Mouse (Mus musculus): ENCODE measurements around the gene Lrrc75b. TPM values are rescaled to one million over a fixed set of nuclear protein-coding genes. Genes with fewer than 3 reads are reported as not detected.

Lrrc75b gene
- polyA plus RNA-seq, 1 experiment, result not detected

DNA sequence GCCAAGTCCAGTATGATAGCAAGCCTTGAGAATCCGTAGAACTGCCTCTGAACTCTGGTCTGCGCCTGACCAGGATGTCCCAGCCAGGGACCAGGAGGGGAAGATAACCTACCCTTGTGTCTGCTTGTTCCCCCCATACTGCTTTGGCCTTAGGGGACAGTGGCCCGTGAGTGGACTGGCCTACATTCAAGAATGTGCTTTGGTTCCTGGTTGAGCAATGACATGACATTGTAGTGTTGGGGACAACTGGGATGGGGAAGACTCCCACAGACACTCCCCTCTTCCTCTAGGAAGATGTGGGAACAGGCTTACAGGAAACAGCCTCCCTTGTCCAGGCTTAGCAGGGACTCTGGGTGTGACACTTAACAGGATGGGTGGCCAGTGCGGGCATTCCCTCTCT is 27.7 kb upstream of the Lrrc75b start:
- Histone ChIP-seq H3K4me1 (ENCODE audit: control insufficient read depth, insufficient read depth, low read length) (no peaks in the 10 kb centered on the region), H3K9me3 (replicated peaks; ENCODE audit: control insufficient read depth, insufficient read depth, low read length, poor library complexity, severe bottlenecking) (no peaks in the 10 kb centered on the region), H3K4me3 (ENCODE audit: low read depth, low read length) (no peak overlapping the region), H3K9ac (ENCODE audit: low read depth, poor library complexity, severe bottlenecking) (no peak overlapping the region), H3K27ac (ENCODE audit: insufficient read depth, low read length) (no peak overlapping the region), H3K36me3 (ENCODE audit: control insufficient read depth, insufficient read depth, low read length, poor library complexity, severe bottlenecking) (no peaks in the 10 kb centered on the region), H3K27me3 (ENCODE audit: control insufficient read depth, insufficient read depth, low read length, poor library complexity, severe bottlenecking) (no peaks in the 10 kb centered on the region)
- no peak for TF ChIP-seq POLR2A (IDR thresholded peaks at IDR 0.05; ENCODE audit: insufficient read depth, low read length)
- TF ChIP-seq EP300 (IDR thresholded peaks at IDR 0.05; ENCODE audit: insufficient read depth, low read depth, low read length), result no peak
- no peak for TF ChIP-seq CTCF (IDR thresholded peaks at IDR 0.05; ENCODE audit: low read depth, low read length)

DNA sequence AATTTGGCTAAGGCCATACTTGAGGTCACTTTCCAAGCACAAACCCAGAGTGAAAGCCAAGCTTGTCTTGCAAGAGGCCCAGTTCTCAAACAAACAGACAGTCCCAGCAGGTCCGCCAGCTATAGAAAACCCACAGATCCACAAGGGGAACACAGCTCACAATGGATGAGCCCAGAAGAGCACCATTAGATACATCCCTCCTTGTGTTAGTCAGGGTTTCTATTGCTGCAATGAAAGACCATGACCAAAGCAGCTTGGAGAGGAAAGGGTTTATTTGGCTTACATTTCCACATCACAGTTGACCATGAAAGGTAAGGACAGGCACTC is 26.4 kb upstream of the Lrrc75b start:
- Histone ChIP-seq H3K4me1 (ENCODE audit: control insufficient read depth, insufficient read depth, low read length) (no peaks in the 10 kb centered on the region), H3K4me3 (ENCODE audit: low read depth, low read length) (no peak overlapping the region), H3K9me3 (replicated peaks; ENCODE audit: control insufficient read depth, insufficient read depth, low read length, poor library complexity, severe bottlenecking) (no peaks in the 10 kb centered on the region), H3K9ac (ENCODE audit: low read depth, poor library complexity, severe bottlenecking) (no peak overlapping the region), H3K36me3 (ENCODE audit: control insufficient read depth, insufficient read depth, low read length, poor library complexity, severe bottlenecking) (no peaks in the 10 kb centered on the region), H3K27me3 (ENCODE audit: control insufficient read depth, insufficient read depth, low read length, poor library complexity, severe bottlenecking) (no peaks in the 10 kb centered on the region), H3K27ac (ENCODE audit: insufficient read depth, low read length) (no peak overlapping the region)
- no peak for TF ChIP-seq EP300 (IDR thresholded peaks at IDR 0.05; ENCODE audit: insufficient read depth, low read depth, low read length)
- no peak for TF ChIP-seq POLR2A (IDR thresholded peaks at IDR 0.05; ENCODE audit: insufficient read depth, low read length)
- TF ChIP-seq CTCF (IDR thresholded peaks at IDR 0.05; ENCODE audit: low read depth, low read length), result no peak

DNA sequence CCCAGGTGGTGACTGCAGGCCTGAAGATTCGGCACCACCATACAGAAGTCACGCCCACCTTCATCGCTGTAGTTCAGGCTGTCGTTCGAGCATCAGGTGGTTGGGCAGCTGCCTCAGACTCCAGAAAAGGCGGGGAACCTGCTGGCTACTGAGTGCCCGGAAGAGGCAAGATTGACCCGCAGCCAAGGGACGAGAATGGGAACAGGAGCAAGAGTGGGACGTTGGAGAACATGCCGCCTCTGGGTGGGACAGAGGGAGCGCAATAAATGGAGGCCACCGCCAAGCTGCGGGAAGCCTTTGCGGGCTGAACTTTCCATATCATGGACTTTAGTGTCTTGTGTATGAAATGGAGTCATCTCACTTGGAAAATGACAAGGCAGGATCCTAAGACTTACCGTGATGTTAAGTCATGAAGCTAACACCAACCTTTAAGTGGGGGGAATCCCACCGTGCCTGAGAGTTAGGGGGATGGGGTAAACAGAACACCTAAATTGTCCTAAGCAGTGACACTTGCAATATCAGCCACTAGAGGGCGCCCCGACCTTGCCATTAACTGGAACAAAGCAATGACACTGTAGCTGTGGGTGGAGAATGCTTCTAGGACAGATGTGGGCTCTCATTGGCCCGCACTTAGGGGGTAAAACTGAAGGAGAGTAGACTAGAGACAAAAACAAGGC is 25.9 kb upstream of the Lrrc75b start:
- no peak overlapping the region for H3K9ac ChIP-seq (ENCODE audit: low read depth, poor library complexity, severe bottlenecking)
- peak overlapping the region; percentile 7; the same call in 1 of the 2 replicates for H3K4me3 ChIP-seq (ENCODE audit: low read depth, low read length)
- H3K27me3 ChIP-seq (ENCODE audit: control insufficient read depth, insufficient read depth, low read length, poor library complexity, severe bottlenecking), result no peaks in the 10 kb centered on the region
- H3K4me1 ChIP-seq (ENCODE audit: control insufficient read depth, insufficient read depth, low read length), result no peaks in the 10 kb centered on the region
- TF ChIP-seq POLR2A (IDR thresholded peaks at IDR 0.05; ENCODE audit: insufficient read depth, low read length) (no peak), EP300 (IDR thresholded peaks at IDR 0.05; ENCODE audit: insufficient read depth, low read depth, low read length) (no peak), CTCF (IDR thresholded peaks at IDR 0.05; ENCODE audit: low read depth, low read length) (peak; percentile 85)
- H3K27ac ChIP-seq (ENCODE audit: insufficient read depth, low read length), result no peak overlapping the region
- H3K36me3 ChIP-seq (ENCODE audit: control insufficient read depth, insufficient read depth, low read length, poor library complexity, severe bottlenecking), result no peaks in the 10 kb centered on the region
- H3K9me3 ChIP-seq (replicated peaks; ENCODE audit: control insufficient read depth, insufficient read depth, low read length, poor library complexity, severe bottlenecking), result no peaks in the 10 kb centered on the region

DNA sequence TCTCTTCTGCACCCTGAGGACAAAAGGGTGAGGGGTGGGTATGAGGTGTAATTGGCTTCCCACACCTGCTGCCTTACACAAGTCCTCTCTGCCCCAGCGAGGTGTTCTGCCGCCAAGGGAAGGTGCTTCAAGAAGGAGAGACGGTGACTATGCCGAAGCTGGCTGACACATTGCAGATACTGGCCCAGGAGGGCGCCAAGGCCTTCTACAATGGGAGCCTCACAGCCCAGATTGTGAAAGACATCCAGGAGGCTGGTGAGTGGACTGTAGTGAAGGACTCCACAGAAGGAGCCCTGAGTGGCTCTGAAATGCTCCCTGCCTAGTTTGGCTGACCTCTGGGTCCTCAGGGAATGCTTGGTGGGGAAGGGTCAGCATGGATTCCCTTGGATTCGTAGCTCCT is 19.0 kb upstream of the Lrrc75b start:
- Histone ChIP-seq H3K27ac (ENCODE audit: insufficient read depth, low read length) (no peak overlapping the region), H3K4me3 (ENCODE audit: low read depth, low read length) (no peak overlapping the region), H3K4me1 (ENCODE audit: control insufficient read depth, insufficient read depth, low read length) (no peaks in the 10 kb centered on the region), H3K36me3 (ENCODE audit: control insufficient read depth, insufficient read depth, low read length, poor library complexity, severe bottlenecking) (no peaks in the 10 kb centered on the region), H3K27me3 (ENCODE audit: control insufficient read depth, insufficient read depth, low read length, poor library complexity, severe bottlenecking) (no peaks in the 10 kb centered on the region), H3K9ac (ENCODE audit: low read depth, poor library complexity, severe bottlenecking) (no peak overlapping the region), H3K9me3 (replicated peaks; ENCODE audit: control insufficient read depth, insufficient read depth, low read length, poor library complexity, severe bottlenecking) (no peaks in the 10 kb centered on the region)
- TF ChIP-seq CTCF (IDR thresholded peaks at IDR 0.05; ENCODE audit: low read depth, low read length), result no peak
- no peak for TF ChIP-seq POLR2A (IDR thresholded peaks at IDR 0.05; ENCODE audit: insufficient read depth, low read length)
- TF ChIP-seq EP300 (IDR thresholded peaks at IDR 0.05; ENCODE audit: insufficient read depth, low read depth, low read length), result no peak

DNA sequence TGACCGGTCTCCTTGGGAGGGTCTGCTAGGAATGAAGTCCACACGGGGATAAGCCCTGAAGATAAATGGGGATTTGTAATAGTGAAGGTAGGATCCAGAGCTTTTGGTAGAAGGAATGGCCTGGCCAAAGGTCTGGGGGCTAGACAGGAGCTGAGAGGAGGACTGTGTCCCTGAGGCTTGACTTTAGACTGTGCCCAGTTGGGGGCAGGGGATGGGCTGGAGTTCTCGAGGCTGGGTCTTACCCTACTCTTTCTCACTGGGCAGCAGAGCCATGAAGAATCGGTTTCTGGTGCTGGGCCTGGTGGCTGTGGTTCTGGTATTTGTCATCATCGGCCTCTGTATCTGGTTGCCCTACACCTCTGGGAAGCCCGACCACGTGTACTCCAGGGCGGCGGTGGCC is 13.8 kb upstream of the Lrrc75b start:
- H3K27me3 ChIP-seq (ENCODE audit: control insufficient read depth, insufficient read depth, low read length, poor library complexity, severe bottlenecking), result no peaks in the 10 kb centered on the region
- H3K9me3 ChIP-seq (replicated peaks; ENCODE audit: control insufficient read depth, insufficient read depth, low read length, poor library complexity, severe bottlenecking), result no peaks in the 10 kb centered on the region
- no peak overlapping the region for H3K4me3 ChIP-seq (ENCODE audit: low read depth, low read length)
- H3K4me1 ChIP-seq (ENCODE audit: control insufficient read depth, insufficient read depth, low read length), result peaks cover 7% of the 10 kb centered on the region
- H3K27ac ChIP-seq (ENCODE audit: insufficient read depth, low read length), result no peak overlapping the region
- H3K36me3 ChIP-seq (ENCODE audit: control insufficient read depth, insufficient read depth, low read length, poor library complexity, severe bottlenecking), result no peaks in the 10 kb centered on the region
- TF ChIP-seq POLR2A (IDR thresholded peaks at IDR 0.05; ENCODE audit: insufficient read depth, low read length) (no peak), EP300 (IDR thresholded peaks at IDR 0.05; ENCODE audit: insufficient read depth, low read depth, low read length) (no peak), CTCF (IDR thresholded peaks at IDR 0.05; ENCODE audit: low read depth, low read length) (no peak)
- H3K9ac ChIP-seq (ENCODE audit: low read depth, poor library complexity, severe bottlenecking), result no peak overlapping the region

DNA sequence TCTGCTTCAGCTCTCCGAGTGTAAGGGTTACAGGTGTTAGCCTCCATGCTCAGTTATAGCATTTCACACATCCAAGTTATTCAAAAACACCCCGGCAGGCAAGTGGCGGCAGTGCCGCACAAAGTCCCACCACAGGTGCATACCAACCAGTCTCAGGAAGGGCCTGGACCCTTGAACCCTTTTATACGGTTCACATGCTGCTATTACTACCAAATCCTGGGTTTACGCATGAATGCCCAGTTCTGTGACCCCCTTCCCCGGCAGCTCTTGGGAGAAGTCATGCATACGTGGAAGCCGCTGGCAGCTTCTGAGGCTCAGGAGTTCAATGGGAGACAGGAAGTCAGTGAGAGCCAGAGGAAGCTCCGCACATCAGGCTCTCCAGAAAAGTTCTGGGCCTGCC is 13.1 kb upstream of the Lrrc75b start:
- H3K4me1 ChIP-seq (ENCODE audit: control insufficient read depth, insufficient read depth, low read length), result peaks cover 7% of the 10 kb centered on the region
- no peak overlapping the region for H3K27ac ChIP-seq (ENCODE audit: insufficient read depth, low read length)
- H3K4me3 ChIP-seq (ENCODE audit: low read depth, low read length), result no peak overlapping the region
- no peaks in the 10 kb centered on the region for H3K36me3 ChIP-seq (ENCODE audit: control insufficient read depth, insufficient read depth, low read length, poor library complexity, severe bottlenecking)
- no peak for TF ChIP-seq EP300 (IDR thresholded peaks at IDR 0.05; ENCODE audit: insufficient read depth, low read depth, low read length)
- no peak for TF ChIP-seq POLR2A (IDR thresholded peaks at IDR 0.05; ENCODE audit: insufficient read depth, low read length)
- no peak for TF ChIP-seq CTCF (IDR thresholded peaks at IDR 0.05; ENCODE audit: low read depth, low read length)
- H3K9me3 ChIP-seq (replicated peaks; ENCODE audit: control insufficient read depth, insufficient read depth, low read length, poor library complexity, severe bottlenecking), result no peaks in the 10 kb centered on the region
- no peak overlapping the region for H3K9ac ChIP-seq (ENCODE audit: low read depth, poor library complexity, severe bottlenecking)
- no peaks in the 10 kb centered on the region for H3K27me3 ChIP-seq (ENCODE audit: control insufficient read depth, insufficient read depth, low read length, poor library complexity, severe bottlenecking)

All from ES-Bruce4 (cell line).